Mouse (Mus musculus) layer of hippocampus, adult 9-10 months (tissue): ENCODE data around the gene Alyref.
"Not testable (repeated sequence)": the region's sequence is repeated elsewhere in the genome, so short reads cannot be mapped to it uniquely, and the experiment has no call there.

ENCODE experiments used
- DNase-seq: peaks from one replicate; pipeline ENCODE4 v3.0.0; 2022; ENCODE audit warnings: low spot score

The Alyref gene

DNA sequence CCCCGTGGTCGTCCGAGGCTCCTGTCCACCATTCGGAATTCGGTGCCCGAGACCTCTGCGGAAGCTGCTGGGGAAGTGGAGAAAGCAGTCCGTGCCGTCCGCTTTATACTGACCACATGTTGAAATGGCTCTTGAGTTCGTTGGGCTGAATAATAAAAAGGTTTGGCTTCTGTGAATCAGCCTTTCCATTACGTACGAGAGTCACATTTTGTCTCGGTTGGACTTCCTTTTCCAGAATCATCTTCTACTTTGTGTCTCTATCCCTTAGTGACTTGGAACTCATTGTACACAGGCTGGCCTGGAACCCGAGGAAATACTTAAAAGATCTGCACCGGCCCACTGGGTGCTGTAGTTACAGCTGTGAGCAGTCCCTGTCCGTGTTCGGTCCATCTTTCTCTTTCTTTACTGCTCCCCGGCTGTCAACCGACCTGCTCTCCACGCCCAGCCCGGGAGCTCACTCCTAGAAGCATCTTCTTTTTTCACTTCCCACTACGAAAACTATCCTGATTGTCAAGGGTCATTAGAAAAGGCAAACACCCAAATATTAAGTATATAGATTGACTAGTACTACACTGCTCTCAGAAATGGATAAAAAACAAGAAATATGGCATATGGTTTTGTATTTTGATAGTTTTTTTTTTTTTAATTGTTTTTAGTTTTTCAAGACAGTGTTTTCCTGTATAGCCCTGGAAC, 24.4 kb downstream of the Alyref start:
- DNase-seq = no peak

DNA sequence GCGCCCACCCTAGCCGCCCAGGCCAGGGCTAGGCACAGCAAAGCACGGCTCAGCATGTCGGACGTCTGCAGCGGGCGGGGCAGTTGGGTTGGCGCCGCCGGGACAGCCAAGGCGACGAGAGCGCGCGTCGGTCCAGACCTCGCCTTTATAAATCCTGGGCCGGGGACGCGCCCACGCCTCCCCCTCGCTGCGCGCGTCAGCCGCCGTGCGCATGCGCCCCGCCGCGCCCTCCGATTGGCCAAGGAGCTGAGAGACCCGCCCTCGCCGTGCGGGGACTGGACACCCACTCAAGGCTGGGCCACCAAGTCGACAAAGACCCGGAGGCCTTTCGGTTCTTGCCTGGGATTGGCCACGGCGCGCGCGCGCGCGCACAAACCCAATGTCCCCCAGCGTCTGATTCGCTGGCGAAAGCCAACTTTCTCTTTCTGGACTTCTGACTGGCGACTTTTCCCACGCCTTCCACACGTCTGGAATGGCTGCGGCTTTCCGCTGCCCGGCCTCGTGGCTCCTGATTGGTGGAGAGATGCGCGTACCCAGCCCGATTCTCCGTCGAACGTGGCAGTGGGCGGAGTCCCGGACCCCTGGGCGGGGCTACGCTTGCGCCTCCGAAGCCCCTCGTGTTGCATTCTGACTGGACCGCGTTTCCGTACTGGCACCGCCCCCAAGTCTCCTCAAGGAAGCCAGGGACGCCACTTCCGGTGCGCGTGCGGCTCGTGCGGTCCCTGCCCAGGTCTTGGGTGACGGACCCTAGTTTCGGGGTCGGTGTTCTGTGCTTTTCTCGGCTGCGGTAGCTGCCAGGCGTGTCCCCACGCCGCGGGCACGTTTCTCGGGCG, 25.2 kb downstream of the Alyref start, which contains the start of gene P4hb:
TSS of gene P4hb (minus strand) at position 502 of the 833 bp plus-strand sequence.
- peak; percentile 98 for DNase-seq

DNA sequence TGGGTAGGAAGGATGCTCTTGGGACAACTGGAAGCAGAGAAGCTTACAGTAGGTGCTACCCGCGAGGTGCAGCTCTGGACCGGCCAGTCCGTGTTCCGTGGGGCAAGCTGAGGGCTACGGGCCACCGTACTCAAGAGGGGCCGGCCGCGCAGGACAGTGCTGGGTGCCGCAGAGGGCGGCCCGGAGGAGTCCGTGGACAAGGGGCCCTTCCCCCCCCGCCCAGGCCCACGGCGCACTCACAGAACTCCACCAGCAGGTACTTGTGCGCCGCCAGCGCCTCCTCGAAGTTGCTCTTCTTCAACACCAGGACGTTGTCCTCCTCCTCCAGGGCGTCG, 25.8 kb downstream of the Alyref start:
- no peak for DNase-seq

DNA sequence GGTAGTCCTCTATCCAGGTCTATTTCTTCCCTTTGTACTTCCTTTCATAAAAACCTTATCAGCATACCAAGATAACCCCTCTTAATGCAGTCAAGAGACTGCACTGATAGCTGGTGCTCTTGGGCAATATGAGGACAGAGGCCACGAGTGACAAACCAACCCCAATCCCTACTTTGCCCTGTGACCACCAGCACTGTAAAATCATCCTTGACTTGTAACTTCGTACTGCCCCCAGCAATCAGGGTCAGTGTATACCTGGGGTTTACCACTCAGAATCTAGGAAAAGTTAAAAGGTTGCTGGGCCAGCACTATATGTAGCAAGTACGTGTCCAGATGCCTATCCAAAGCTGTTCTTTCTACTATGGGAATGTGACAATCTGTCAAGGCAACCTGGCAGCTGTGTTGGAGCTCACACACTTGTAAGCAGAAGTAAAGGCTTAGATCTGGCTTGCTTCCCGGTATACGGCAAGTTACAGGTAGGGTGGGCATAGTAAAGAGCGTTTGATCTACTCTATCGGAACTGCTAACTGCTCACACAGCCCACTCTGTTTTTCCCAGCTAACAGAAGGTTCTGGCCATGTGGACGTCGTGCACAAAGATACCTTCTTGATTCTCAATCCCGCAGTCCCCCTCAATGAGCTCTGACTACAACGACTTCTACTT, 26.3 kb downstream of the Alyref start:
- no peak for DNase-seq

DNA sequence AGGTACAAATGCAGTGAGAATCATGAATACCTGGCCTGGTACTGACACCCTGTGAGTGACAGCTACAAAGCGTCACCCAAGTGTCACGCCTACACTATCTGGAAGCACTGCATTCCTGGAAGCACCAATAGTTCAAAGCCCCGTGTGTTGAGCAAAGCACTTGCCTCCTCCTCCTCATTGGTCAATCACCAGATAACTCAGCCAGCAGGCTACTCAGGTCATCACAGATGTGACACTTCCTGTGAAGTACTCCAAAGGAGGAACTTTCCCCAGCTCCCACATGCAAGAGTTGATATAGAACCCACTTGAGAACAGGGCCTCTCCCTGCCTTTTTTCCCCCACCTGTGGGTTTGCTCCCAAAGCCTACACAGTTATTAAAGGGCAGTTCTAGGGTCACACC, 27.0 kb downstream of the Alyref start:
- DNase-seq = no peak

DNA sequence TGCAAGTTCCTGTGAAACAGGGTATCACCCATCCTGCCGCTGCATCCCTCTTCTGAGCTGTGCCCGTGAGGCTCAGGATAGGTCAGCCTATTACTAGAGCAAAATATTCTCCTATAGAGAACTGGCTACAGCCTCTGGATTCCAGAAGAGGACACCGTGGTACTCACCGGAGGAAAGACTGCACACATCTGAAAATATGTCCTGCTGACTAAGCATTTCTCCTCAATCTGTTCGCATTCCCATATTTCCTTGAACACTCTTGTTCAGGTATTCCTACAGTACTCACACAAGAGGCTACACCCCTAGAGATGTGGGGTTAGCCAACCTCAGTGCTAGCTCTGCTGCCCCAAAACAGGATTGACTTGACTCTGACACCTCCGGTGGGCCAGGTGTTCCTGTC, 29.8 kb downstream of the Alyref start:
- no peak for DNase-seq

DNA sequence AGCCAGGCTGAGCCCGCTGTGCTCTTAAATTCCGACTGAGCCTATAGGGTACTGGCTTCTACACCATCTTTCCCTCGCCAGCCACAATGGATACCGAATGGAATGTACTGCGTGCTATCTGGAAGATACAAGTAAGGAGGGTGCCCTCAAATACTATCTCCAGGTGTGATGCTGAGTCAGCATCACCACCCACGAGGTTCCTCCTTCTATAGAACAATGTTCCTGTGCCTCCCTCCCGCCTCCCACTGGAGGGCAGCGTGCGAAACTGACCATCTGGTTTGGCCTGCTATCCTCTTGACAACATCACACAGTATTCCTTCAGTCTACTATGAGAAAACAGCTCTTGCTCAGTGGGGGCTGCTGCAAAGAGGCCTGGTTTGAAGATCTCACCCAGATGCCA, 33.1 kb downstream of the Alyref start:
- DNase-seq = no peak

DNA sequence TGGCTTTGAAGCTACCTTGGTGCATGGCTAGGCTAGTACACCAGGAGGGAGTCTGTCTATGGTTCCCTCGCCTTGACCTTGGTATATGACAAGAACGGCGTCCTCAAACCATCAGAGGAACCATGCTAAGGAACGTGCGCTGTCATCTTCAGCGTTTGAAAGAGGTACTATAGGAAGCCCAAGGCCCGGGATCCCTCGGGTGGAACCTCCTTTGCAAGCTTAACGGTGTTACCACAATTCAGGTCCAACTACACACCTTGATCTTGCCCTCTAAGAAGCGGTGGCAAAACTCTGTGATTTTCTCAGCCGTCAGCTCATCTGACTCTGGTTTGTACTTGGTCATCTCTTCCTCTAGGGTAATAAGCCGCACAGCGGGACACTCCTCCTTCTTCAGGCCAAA, 35.2 kb downstream of the Alyref start:
- DNase-seq = no peak

DNA sequence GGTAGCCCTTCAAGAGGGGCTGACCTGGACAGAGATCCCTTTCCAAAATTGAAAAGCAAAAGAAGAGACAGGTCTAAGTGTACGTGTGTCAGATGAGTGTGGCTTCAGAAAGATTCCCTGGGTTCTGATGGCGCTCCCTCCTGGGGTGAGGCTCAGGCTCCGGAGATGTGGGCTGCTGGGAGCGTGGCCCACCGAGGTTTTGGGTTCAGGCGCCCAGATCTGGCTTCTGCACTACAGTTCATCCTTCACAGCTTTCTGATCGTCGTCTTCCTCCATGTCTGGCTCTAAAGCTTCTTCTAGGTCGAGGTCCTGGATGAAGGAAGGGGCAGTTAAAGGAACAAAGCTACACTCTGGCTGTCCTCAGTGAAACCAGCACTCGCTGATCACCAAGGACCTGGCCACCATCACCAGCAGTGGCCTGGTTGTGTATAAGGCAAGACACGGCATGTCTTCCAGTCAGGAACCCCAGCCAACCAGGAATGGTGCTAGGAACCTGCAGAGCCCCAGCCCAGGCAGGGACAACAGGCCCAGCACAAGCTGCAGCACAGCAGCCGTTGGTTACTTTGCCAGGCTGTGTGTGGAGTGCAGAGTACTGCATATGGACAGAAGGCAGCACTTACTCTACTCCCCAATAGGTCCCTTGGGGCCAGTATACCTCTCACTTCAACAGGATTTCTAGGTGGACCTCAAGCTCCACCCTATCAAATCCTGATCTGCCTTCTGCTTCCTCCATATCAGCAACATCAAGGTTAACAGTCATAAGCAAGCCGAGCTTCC, 37.0 kb downstream of the Alyref start:
- DNase-seq = no peak

DNA sequence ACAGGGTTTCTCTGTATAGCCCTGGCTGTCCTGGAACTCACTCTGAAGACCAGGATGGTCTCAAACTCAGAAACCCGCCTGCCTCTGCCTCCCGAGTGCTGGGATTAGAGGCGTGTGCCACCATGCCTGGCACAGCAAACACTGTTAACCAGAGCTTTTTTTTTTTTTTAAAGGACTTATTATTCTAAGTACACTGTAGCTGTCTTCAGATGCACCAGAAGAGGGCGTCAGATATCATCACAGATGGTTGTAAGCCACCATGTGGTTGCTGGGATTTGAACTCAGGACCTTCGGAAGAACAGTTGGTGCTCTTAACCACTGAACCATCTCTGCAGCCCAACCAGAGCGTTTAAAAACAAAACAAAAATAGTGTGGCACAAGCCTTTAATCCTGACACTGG, 39.3 kb downstream of the Alyref start:
- not testable (repeated sequence) for DNase-seq

DNA sequence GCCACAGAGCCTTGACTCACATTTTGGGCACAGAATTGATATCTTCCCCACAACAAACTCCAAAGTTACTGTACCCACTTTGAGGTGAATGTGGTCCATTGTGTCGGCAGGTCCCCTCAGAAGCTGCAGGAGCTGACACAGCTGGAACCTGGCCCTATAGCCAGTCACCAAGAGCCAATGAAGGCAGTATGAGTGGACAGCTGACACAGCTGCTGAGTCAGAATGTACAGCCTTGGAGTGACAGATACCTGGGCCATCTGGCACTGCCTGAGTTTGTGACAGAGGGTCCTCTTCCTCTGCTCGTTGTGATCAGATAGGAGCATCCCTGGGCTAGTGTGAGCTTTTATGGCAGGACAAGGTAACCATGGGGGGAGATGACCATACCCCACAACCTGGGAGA, 42.9 kb downstream of the Alyref start:
- DNase-seq = no peak

DNA sequence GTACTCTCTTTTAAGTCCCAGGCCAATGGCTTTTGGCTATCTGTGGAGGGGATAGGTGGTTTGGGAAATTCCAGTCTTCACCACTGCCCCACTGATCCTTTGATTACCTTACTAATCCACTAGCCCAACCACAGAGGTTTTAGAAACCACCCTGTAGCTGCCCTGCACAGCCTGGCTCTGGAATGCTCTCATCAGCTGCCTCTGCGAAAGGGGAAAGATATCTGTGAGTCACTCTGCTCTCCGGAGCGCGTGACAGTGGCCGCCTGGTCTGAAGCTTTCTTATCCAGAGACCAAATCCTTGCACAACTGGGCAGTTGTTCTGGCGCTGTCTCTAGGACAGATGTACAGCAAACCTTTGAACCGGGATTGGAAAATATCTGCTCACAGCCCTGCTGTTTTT, 43.3 kb downstream of the Alyref start:
- DNase-seq = no peak

DNA sequence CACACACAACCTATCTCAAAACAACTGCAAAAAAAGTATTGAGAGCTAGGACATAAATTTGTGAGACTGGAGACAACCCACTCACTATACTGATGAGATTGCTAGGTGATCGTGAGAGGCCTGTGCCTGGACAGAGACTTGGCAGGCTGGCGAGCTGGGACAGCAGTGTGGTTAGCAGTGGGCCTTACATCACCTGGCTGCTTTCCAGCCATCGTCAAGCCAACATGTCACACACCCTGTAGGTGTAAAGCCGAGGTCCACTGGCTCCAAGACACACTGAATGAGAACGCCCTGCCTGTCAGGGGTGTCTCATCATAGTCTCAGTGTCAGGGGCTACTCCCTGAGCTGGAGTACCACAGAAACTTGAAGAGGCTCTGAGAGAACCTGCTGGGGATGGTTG, 45.4 kb downstream of the Alyref start:
- DNase-seq = no peak

DNA sequence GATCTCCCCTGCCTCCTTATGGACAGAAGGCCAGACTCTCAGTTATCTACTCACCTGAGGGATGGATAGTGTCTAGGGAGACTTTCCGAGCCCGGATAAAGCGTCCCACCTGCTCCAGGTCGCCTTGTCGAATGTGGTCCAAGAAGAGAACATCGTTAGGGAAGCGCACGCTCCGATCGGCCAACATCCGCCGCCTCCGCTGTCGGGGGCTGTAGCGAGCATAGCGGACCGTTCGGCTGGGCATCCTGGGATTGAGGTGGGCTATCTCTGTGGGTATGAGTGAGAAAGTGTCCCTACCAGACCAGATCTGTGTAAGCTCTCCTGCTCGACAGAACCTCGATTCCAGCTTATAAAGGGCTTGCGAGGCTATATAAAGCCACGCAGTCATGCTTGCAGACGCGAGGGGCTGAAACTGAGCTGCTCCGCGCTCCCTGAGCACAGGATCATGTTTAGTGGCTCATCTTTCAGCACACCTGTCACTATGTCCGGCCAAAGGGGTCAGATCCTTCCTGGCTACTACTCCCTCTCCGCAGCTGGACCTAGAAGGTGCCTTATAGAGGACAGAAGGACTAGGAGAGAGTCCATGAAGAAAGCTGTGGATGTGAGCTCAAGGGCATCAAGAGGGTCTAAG, 47.2 kb downstream of the Alyref start, which contains the start of gene Ppp1r27:
TSS of gene Ppp1r27 (minus strand) at position 323 of the 631 bp plus-strand sequence.
- DNase-seq = no peak

DNA sequence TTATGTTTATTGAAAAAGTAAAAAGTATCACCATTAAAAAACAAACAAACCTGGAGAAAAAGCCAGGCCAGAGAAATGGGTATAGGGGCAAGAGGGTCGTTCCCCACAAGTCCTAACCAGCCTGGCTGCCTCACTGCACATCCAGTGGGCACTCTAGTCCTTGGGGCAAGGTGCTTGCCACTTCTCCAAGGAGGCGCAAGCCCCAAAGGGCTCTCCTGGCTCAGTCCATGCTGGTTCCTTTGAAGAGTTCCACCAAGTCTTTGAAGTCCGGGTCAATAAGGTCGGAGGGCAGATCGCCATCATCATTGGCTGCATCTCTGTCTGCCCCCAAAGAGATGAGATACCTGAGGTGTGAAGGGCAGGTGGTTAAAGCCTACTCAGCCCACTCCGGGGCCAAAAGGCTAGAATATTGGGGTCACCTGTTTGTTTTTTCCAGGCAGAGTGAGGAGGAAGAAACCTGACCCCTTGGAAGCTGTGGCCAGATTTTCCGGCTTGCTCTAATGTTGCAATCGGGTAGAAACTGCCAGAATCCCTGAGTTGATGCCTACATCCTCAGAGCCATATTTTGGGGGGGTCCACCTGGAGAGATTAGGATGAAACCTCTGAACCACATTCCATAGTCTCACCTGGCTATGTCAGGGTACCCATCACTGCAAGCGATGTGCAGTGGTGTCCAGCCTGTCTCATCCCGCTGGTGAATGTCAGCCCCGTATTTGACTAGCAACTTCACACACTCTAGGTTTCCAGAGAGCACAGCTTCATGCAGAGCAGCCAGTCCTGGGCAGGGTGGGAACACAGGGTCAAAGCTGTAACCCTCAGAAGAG, 48.0 kb downstream of the Alyref start:
- DNase-seq = no peak

DNA sequence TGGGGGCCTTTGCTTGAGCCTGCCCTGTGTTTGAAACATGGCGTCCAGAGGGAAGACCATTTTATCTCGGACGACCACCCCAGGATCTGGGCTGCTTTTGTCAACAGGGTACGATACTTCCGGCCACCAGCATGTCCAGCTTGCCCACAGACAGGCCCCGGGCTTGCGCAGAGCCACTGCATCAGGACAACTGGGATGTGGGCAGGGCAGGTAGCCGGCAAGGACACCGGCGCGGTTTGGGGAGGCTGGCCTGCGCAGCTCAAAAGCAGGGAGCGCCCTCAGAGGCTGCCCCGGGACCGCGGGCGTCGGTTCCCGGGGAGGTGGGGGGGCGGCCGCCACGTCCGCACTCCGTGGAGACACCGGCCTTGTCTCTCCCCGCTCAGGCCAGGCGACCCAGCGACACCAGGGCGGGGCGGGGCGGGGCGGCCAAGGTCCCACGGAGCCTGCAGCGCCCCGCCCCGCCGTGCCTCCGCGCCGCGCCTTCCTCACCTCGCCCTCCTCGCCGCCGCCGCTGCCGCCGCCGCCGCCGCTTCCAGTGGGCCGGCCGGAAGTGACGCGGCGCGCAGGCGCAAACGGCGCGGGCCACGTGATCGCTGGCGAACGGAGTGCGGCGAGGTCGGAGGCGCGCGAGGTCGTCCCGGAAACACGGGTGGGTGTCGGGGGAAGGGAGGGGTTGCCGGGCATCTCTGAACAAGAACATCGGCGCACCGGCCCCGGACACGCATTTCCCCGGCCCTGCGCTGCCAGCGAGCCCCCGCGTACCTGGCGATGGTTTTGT, 48.8 kb downstream of the Alyref start, which contains the start of gene Mcrip1:
TSS of gene Mcrip1 (minus strand) at position 560 of the 778 bp plus-strand sequence.
- DNase-seq = peak; percentile 64

DNA sequence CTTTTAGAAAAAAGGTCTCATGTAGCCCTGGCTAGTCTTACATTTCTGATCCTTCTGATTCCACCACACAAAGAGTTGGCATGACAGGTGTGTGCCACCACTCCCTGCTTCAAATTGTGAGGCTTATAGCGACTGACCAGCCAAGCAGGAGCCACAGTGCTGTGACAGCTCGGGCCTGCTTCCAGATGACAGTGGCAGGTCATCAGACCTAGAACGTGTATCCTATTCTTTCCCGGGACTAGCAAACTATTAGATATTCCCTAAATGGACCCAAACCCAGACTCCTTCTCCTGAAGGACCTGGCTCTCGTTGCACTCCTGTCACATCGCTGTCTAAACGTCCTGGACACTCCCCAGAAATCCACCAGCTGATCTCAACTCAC, 49.4 kb downstream of the Alyref start:
- DNase-seq = no peak

DNA sequence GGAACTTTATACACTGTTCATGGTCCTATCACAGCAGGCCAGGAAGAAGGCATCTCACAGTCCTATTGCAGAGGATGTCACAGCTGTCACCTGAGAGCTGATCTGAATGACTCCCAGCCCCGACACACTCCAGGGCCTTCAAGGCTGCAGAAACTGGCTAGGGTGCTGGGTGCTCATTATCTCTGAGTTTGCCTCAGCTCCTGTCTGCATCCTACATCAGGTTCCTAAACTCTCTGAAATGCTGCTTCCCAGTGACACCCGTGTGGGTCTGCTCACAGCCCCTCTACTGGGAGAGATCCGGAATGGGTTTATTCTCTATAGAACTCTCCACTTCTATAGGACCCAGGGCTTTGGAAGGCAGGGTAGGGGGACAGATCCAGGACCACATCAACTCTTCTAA, 50.0 kb downstream of the Alyref start:
- DNase-seq = no peak

DNA sequence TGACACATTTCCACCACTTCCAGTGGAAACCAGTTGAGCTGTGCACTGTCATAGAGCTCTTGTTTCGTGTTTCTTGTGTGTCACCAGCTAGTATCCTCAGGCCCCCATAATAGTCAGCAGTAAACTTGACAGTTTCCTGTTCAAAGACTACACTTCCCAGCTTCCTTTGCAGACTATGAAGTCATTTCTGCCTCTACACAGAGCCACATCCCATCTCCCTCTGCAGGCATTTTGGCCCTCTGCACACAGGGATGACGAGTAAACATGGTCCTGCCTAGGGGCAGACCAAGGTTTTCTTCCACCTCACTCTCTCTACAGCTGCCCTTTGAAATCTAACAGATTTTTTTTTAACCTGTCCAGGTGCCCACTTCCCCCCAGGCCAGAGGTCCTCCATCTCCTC, 50.7 kb downstream of the Alyref start:
- DNase-seq = no peak

DNA sequence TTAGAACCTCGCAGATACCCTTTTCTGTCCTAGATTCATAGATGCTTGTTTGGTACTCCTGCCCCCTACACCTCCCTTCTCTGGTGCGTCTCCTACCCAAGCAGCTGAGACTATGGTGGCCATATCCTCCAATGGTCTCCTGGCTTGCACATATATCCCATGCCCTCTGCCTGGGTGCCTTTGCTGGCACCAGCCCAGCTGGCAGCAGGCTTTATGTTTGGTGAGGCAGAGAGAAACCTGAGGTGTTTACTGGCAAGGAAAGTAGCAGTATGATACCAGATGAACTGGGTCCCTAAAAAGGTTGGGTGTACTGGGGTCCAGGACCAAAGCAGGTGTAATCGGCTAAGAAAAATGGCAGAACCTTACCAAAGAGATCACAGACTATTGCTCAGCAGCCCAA, 52.2 kb downstream of the Alyref start:
- no peak for DNase-seq
